Mouse (Mus musculus) hindlimb bud, embryonic 11.5 days (tissue): ENCODE measurements around the gene March10.

ENCODE experiments used
- DNase-seq: peaks from one replicate; pipeline ENCODE4 v3.0.0-alpha.2; 2012; ENCODE audit warnings: low read depth, low spot score; ENCODE audit errors: extremely low spot score

March10 gene

DNA sequence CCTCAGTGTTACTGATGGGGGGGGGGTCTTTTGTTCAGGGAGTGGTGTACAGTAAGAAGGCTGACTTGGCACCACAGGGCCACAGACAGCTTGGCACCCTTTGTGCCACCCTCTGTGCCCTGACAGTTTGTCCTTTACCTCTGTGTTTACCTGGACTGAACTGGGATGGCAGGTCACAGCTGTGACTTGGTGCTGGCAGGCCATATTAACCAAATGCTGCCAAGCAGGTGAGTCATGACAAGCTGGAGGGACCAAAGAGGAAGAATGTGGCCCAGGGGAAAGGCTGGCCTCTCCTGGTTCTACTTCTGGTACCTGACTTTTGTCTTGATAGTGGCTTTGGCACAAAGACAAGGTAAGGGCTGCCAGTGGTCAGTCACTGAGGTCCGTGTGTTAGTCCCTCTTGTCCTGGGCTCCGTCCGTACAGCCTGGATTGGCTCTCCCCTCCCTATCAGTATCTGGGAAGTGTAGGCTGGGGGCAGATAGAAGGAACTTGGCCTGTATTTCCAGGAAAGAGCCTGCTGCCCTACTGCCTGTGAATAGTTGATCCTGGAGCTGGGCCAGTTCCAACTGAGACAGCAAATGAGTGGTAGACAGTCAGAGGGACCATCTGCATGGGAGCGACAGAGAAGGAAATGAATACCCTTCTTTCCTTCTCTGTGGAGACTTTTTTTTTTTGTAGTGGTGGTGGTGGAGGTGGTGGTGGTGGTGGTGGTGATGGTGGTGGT lies 94.3 kb downstream of the March10 start:
- no peak for DNase-seq

DNA sequence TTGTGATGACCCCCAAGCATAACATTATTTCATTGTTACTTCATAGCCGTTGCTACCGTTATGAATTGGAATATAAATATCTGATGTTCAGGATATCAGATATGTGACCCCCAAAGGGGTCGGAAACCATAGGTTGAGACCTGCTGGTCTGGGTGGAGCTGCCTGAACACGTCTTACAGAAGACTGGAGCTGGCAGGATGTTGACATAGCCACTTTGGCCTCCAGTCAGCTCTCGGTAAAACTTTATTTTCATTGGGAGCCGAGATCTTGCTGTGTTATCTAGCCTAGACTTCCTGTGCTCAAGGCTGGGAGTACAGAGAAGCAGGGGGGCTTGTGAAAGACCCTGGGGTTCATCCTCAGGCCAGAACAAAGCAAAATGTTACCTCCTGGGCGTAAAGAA lies 100.2 kb downstream of the March10 start:
- no peak for DNase-seq

DNA sequence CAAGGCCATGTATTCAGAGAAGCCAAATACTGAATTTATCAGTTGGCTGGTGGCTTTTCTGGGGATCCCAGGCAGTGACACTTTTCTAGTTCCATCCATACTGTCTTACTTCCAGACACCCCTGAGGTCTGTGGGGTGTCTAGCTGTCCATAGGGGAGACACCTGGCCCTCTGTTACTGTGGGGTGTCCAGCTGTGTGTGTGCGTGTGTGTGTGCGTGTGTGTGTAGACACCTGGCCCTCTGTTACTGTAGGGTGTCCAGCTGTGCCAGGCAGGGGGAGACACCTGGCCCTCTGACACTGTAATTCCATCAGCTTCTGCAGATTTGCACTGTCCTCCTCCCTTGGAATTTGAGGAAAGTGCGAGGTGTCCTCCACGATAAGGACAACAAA lies 102.6 kb downstream of the March10 start:
- no peak for DNase-seq

DNA sequence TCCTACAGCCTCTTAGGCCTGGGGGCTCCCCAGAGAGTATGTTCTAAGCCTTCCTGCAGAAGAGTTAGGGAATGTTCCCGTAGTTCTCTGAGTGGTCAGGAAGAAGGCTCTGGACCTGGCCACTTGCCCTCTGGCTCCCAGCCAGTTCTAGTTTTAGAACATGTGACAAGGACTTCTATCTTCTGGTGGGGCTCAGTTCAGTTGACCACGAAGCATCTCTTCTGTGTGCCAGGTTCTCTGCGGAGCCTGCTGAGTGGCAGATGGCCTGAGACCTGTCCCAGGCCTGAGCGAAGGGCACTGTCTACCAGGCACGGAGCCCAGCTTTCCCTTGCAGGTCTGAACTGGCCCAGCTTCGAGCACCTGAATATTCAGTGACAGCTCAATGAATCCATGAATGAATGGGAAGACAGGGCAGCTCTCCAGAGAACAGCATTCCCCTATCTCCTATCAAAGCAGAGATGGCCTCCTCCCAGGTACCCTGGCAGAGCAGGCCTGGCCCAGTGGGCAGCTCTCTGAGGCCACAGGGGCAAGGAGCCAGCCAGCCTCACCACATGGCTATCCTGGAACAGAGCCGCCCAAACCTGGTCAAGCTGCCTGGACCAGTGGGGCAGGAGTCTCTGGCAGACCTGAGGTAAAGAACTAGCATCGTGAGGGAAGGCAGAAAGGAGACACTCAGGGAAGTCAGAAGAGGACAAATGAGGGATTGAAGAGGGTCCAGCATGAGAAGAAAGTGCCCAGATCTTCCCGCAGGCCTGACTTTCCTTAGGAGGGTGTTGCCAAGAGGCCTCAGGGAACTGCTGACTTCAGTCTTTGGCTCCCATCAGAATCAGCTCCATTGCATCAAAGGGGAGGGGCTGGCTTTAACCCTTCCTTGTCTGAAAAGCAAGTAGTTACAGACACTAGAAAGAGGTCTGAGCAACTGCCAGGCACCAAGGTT lies 103.3 kb downstream of the March10 start:
- no peak for DNase-seq

DNA sequence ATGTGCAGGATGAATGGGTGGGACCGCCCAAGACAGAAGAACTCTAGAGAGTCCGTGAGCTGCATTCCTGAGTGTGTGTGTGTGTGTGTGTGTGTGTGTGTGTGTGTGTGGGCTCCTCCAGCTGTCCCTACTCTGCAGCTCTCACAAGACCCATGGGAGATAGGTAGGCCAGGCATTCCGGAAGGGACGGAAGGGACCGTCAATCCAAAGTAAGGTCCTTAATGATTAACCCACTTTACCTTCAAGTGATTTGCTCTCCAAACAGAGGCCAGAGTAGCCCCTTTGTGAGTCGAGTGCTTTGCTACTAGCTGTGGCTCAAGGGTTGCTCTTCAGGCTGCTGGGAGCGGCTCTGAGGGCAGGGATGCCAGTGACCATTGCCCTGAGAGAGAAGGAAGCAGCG lies 104.4 kb downstream of the March10 start:
- no peak for DNase-seq

DNA sequence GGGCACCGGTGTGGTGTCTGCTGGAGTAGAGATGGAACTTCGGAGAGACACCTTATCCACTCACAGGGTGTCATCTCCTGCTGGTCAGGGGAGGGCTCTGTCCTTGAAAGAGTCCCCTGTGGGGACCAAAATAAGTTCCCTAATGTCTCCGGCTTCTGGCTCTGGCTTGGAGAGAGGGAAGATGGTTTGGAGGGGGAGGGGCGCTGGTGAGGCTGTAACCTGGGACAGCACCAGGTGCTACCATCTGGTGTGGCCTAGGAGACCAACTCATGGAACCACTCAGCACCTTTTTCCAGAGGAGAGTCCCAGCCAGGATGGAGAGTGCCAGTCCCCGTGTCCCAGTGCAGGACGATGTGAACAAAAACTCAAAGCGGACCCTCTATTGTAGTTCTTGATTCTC lies 105.9 kb downstream of the March10 start:
- DNase-seq, result no peak

DNA sequence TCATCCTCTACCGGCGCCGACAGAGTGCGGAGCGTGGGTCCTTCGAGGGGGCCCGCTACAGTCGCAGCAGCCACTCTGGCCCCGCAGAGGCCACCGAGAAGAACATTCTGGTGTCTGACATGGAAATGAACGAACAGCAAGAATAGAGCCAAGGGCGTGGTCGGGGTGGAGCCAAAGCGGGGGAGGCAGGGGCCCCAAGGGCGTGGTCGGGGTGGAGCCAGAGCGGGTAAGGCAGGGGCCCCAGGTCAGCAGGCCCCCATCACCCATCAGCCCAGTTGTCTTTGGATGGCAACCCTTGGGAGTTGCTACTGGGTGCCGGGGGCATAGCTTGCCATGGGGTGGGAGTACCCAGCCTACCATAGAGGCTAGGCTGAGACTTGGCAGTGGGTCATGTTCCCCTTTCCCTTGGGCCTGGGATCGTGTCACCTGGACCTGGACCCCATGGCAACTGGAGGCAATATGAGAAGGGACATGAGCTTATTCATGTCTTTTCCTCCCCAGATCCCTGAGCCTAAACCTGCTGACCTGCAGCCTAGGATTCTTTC lies 106.7 kb downstream of the March10 start:
- no peak for DNase-seq

DNA sequence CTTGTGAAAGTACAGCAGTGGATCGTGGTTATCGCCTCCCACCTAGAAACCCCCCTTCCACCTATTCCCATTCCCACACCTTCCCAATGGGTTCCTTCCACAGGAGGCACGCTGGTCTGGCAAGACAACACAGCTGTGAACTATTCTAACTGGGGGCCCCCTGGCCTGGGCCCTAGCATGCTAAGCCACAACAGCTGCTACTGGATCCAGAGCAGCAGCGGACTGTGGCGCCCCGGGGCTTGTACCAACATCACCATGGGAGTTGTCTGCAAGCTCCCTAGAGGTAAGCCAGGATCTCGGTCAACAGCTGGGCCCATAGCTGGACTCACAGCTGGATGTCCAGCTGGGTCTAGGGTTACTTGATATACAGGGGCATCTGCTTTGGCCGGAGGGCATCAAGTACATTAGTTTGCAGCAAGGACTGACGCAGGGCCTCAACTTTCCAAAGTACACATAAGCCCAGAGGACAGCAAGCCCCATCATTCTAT lies 108.0 kb downstream of the March10 start:
- DNase-seq, result no peak

DNA sequence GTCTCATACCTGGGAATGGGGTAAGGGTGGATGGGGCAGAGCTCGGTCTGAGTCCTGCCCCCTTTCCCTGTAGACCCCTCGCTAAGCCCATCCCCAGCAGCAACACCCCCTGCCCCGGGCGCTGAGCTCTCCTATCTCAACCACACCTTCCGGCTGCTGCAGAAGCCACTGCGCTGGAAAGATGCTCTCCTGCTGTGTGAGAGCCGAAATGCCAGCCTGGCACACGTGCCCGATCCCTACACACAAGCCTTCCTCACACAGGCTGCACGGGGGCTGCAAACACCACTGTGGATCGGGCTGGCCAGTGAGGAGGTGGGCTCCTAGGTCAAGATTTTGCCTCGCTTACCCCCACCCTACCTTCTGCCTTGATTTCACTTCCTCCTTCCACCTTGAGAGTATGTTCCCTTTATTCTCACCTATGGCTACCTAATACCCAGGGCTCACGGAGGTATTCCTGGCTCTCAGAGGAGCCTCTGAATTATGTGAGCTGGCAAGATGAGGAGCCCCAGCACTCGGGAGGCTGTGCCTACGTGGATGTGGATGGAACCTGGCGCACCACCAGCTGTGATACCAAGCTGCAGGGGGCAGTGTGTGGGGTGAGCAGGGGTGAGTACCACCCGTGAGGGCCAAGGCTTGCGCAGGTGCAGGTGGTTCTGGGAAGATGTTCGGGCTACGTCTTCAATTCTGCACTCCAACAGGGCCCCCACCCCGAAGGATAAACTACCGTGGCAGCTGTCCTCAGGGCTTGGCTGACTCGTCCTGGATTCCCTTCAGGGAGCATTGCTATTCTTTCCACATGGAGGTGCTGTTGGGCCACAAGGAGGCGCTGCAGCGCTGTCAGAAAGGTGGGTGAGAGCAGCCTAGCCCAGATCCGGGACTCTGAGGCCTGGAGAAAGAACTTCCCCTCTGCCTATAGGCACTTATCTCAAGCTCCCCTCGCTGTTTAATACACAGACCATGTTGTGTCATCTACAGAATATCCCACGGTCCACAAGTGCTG lies 109.1 kb downstream of the March10 start:
- peak; percentile 42 for DNase-seq

DNA sequence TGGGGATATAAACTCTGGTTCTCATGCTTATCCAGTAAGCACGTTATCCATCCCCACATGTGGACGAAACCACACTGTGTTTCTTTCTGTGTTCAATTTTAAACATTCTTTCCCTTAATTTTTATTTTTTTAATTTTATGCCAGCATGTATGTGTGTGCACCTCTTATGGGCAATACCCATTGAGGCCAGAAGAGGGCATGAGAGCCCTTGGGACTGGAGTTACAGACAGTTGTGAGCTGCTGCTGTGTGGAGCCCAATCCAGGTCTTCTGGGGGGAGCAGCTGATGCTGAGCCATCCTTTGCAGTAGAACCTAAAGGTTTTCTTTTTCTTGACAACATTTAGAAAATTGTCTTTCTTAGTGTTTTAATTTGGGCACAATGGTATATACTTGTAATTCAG lies 111.3 kb downstream of the March10 start:
- DNase-seq, result no peak

DNA sequence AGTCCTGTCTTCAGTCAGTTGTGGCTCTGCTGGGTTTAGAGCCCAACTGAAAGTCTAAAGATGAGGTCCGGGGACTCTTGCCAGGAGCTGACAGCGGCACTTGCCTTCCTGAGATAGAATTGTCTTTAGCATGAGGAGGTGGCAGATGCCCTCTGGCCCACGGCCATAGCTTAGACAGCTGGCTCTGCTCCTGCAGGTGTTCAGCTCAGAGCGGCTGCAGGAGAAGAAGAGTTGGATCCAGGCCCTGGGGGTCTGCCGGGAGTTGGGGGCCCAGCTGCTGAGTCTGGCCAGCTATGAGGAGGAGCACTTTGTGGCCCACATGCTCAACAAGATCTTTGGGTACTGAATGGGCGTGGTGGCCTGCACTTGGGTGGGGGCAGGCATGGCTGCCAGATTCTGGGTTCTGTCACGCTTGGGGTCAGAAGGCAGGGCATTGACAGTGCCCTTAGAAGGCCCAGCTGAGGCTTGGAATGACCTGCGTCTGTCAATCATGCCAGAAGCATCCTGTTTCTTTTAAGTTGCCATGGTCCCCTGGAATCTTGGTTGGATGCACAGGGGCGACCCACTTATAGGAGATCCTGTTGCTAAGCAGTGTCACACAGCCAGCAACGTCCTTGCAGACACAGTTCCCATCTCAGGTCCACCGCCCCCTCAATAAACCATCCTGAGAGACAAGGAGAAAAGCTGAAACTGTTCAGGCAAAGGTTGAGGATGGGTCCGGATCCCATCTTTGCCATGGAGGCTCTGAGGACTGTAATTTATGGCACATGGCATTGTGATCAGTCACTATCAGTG lies 117.7 kb downstream of the March10 start:
- no peak for DNase-seq

DNA sequence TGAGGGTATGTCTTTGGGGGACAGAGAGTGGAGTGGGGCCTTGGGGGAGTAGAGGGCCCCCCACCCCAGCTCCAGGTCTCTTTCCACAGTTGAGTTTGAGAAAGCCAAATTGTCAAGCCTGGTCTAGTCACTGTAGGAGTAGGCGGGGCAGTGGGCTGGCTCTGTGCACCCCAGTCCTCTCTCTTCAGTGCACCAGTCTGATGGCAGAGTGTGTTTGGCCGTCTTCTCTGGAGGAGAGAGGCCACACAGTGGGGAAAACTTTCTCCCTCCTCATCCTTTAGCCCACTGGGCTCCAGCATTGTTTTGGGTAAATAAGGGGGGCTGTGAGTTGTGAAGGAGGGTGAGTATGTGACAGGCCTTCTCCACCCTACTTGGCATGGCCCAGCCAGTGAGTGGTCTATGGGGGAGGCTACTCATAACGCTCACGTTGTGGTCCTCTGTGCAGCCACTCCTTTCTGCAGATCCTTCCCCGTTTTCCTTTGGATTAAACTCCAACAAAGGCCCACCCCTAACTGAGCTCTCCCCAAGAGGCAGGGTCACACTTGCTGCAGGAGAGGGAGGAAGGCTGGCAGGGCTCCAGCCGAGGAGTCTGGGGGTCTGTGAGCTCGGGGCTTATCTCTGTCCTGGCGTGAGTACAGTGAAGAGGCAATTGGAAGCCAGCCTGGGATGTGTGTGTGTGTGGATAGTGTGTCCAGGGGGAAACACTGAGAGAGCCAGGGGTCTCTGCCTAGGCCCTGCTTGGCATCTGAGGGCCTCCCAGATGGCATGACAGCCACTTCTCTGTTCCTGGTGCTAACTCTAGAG lies 122.5 kb downstream of the March10 start:
- DNase-seq, result no peak

DNA sequence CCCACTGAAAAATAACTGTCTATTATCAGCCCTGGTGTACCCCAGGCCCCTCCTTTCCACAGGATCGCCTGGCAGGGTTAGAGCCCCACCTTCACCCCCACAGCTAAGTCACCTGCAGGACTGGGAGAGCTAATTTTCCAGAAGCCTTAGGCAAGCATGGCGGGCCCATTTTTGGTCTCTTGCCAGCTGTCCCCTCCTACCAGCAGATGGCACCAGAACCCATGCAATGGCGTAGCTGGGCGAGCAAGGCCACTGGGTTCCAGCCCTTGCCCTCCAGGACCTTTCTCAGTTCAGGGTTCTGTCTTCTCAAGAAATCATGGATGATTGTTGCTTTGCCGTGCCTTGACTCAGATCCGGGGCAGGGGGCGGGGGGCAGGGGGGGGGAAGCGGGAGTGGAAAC lies 124.1 kb downstream of the March10 start:
- DNase-seq, result no peak

DNA sequence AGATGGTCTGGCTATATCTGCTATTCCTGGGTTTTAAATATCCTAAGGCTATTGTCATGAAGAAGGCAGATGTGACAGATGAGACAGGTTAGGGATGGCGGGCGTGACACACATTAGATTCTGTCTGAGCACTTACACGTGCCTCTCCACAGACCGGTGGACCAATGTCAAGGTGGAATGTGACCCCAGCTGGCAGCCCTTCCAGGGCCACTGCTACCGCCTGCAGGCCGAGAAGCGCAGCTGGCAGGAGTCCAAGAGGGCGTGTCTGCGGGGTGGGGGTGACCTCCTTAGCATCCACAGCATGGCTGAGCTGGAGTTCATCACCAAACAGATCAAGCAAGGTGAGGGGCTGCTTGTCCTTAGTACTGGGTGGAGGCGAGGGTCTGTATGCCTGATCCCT lies 124.8 kb downstream of the March10 start:
- no peak for DNase-seq

DNA sequence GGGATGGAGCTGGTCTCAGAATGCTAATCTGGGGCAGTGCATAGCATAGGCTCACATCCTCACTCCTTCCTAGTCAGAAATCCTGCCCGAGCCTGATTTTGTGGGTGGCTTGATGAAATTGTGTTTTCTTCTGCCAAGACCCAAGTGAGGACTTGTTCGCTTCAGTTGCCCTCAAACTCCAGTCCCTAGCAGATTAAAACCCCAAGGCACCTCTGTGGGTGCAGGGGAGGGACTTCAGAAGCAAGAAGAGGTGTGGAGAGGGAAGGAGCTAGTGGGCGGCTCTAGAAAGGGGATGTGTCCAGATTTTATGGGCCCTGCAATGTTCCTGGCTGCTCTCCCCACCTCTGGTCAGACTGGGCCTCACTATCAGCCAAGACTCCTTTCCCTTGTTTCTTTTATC lies 125.4 kb downstream of the March10 start:
- DNase-seq, result no peak

DNA sequence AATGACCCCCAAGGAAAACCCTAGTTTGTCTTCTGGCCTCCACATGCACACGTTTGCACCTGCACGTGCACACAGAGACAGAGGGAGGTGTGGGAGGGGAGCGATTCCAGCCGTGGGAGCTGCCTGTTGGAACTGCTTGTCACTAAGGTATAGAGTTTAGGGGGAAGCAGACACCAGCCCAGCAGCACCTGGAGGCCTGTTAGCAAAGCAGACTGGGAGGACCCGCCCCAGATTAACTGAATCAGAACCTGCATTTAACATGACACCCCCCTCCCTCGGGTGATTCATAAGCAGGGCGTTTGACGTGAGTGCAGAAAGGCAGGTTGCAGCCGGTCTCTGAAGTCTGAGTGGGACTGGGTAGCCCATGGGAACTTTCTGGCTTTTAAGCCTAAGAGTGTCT lies 126.6 kb downstream of the March10 start:
- no peak for DNase-seq

DNA sequence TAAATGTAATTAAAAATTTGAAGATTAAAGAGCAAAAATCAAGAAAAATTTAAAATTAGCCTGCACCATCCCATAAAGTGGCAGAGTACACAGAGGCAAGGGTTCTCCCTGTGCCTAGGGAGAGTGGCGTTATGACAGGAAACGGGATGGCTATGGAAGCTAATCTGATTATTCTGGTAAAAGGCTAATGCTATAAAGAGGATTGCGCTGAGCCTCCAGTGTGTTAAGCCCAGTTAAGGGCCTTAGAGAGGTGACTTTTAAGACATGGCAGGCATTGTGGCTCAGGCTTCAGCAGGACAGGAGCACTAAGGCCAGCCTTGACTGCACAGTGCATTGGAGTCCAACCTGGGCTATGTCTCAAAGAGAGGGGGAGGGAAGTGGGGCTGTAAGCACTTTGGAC lies 129.4 kb downstream of the March10 start:
- no peak for DNase-seq

DNA sequence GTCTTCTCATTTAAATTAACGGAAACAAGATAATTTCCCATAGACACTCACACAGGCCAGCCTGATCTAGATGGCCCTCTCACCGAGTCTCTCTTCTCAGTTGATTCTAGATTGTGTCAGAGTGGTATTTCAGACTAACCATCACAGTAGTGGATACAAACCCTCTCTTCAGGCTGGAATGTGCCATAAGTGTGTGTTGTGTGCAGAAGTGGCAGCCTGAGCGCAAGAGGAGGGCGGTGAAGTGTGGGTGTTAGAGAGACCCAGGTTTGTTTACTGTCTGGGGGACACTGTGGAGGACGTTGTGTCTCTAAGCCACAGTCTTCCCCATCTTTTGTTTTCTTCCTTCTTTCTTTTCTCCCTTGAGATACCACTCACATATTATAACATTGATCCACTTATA lies 133.0 kb downstream of the March10 start:
- no peak for DNase-seq

DNA sequence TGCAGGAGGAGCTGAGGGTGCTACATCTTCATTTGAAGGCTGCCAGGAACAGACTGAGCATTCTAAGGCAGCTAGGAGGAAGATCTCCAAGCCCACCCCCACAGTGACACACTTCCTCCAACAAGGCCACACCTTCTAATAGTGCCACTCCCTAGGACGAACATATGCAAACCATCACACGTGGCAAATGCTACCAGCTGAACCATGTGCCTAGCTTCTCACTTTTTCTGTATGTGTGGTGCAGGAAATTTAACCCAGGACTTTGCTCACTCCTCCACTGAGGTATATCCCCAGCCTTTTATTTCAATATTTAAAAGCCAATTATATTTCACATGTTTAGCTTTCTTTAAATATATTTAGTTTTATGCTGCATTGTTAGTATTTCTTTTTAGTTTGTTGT lies 135.4 kb downstream of the March10 start:
- DNase-seq, result no peak
